Mouse (Mus musculus) heart, postnatal 10 days (tissue): Measurements from ENCODE around the gene Zc3h12c. TPM values are rescaled to one million over a fixed set of nuclear protein-coding genes. Genes with fewer than 3 reads are reported as not detected.
A peak's percentile ranks its signal among the peaks of the same experiment; 100 is the strongest.

Experiments used
- DNase-seq, 2 experiments: peaks; one replicate each; pipeline ENCODE4 v3.0.0; 2021
- intact Hi-C: fragments of 180-260 bp; cut with DNase I; formaldehyde crosslinking; loops from one replicate; pipeline ENCODE4 v1.15.1; 2025
- total RNA-seq, 2 experiments: library from RNA; stranded (reverse); gene quantifications; 2 replicates each; pipeline ENCODE4 v1.2.3; 2021

Zc3h12c gene
- total RNA-seq, 2 experiments from 2014 or later: 11.9 to 14.1 TPM

- DNase-seq: no peak
- intact Hi-C loops: loop anchor here (2.0 to 10.0 kb wide), 5 partner anchors 17 to 175 kb away; partner anchors contain the start of gene Rdx
These were observed 888 bp downstream of the Zc3h12c start for GRCm38 (mm10) chr9:52167506-52167862.

- DNase-seq: no peak
- intact Hi-C loops: loop anchor here (2.0 to 10.0 kb wide), 5 partner anchors 16 to 175 kb away; partner anchors contain the start of gene Rdx
These were observed 1.3 kb downstream of the Zc3h12c start for GRCm38 (mm10) chr9:52167084-52167483.

GRCm38 (mm10) chr9:52165706-52166090, 2.7 kb downstream of the Zc3h12c start:
- DNase-seq: no peak
- intact Hi-C loops: loop anchor here (2.0 to 10.0 kb wide), 5 partner anchors 15 to 173 kb away; partner anchors contain the start of gene Rdx

GRCm38 (mm10) chr9:52165076-52165705, 3.2 kb downstream of the Zc3h12c start:
- intact Hi-C loops: loop anchor here (5.0 to 10.0 kb wide), 3 partner anchors 118 to 173 kb away; partner anchors contain the start of gene Rdx
- DNase-seq: no peak

- intact Hi-C loops: loop anchor here (10.0 kb wide), 1 partner anchor 124 kb away; no protein-coding TSS in a partner anchor
These were observed 7.9 kb downstream of the Zc3h12c start for GRCm38 (mm10) chr9:52160512-52160911.

GRCm38 (mm10) chr9:52158561-52158960, 9.8 kb downstream of the Zc3h12c start:
- no peak for DNase-seq
- intact Hi-C loops: no loop called here

More at GRCm38 (mm10) chr9:52160512-52160911, 7.9 kb downstream of the Zc3h12c start:
- no peak for DNase-seq

- no peak for DNase-seq
- intact Hi-C loops: no loop called here
These were observed 13.0 kb downstream of the Zc3h12c start for GRCm38 (mm10) chr9:52155417-52155816.

GRCm38 (mm10) chr9:52154253-52154652, 14.1 kb downstream of the Zc3h12c start:
- peak in 1 of 2 experiments; percentile 37 for DNase-seq
- intact Hi-C loops: no loop called here

GRCm38 (mm10) chr9:52152076-52152826, 16.1 kb downstream of the Zc3h12c start:
- intact Hi-C loops: no loop called here
- no peak for DNase-seq

GRCm38 (mm10) chr9:52149768-52150167, 18.6 kb downstream of the Zc3h12c start:
- DNase-seq: no peak
- intact Hi-C loops: loop anchor here (2.0 kb wide), 1 partner anchor 17 kb away; no protein-coding TSS in a partner anchor

- intact Hi-C loops: no loop called here
- peak; percentile 28 to 40 for DNase-seq
These were observed 19.1 kb downstream of the Zc3h12c start for GRCm38 (mm10) chr9:52149286-52149685.

GRCm38 (mm10) chr9:52148831-52149230, 19.5 kb downstream of the Zc3h12c start:
- no peak for DNase-seq
- intact Hi-C loops: no loop called here

GRCm38 (mm10) chr9:52148311-52148710, 20.1 kb downstream of the Zc3h12c start:
- intact Hi-C loops: no loop called here
- no peak for DNase-seq

- intact Hi-C loops: no loop called here
These were observed 22.1 kb downstream of the Zc3h12c start for GRCm38 (mm10) chr9:52146241-52146640.

GRCm38 (mm10) chr9:52132771-52133170, 35.6 kb downstream of the Zc3h12c start:
- intact Hi-C loops: loop anchor here (2.0 to 5.0 kb wide), 2 partner anchors 34 to 90 kb away; no protein-coding TSS in a partner anchor
- no peak for DNase-seq

More at GRCm38 (mm10) chr9:52146241-52146640, 22.1 kb downstream of the Zc3h12c start:
- no peak for DNase-seq

- intact Hi-C loops: loop anchor here (1.0 to 5.0 kb wide), 2 partner anchors 92 to 157 kb away; no protein-coding TSS in a partner anchor
These were observed 38.0 kb downstream of the Zc3h12c start for GRCm38 (mm10) chr9:52130348-52130747.

GRCm38 (mm10) chr9:52125225-52125624, 43.1 kb downstream of the Zc3h12c start:
- no peak for DNase-seq
- intact Hi-C loops: no loop called here

More at GRCm38 (mm10) chr9:52130348-52130747, 38.0 kb downstream of the Zc3h12c start:
- peak; percentile 24 to 47 for DNase-seq

- intact Hi-C loops: no loop called here
These were observed 49.2 kb downstream of the Zc3h12c start for GRCm38 (mm10) chr9:52119212-52119611.

GRCm38 (mm10) chr9:52113091-52113490, 55.3 kb downstream of the Zc3h12c start:
- no peak for DNase-seq
- intact Hi-C loops: loop anchor here (5.0 kb wide), 1 partner anchor 174 kb away; no protein-coding TSS in a partner anchor

More at GRCm38 (mm10) chr9:52119212-52119611, 49.2 kb downstream of the Zc3h12c start:
- DNase-seq: no peak

GRCm38 (mm10) chr9:52110738-52111137, 57.6 kb downstream of the Zc3h12c start:
- intact Hi-C loops: loop anchor here (5.0 kb wide), 1 partner anchor 177 kb away; no protein-coding TSS in a partner anchor
- DNase-seq: no peak

GRCm38 (mm10) chr9:52107161-52107560, 61.2 kb downstream of the Zc3h12c start:
- intact Hi-C loops: no loop called here
- DNase-seq: no peak
